Mouse (Mus musculus): Measurements from ENCODE around the gene AC141477.1.

The AC141477.1 gene

GRCm38 (mm10) chr10:76392596-76392995 is 47.6 kb downstream of the AC141477.1 start:
- no peak for DNase-seq

- DNase-seq = peak; percentile 56
Measured at GRCm38 (mm10) chr10:76391786-76392185, 48.5 kb downstream of the AC141477.1 start.

- no peak for DNase-seq
Measured at GRCm38 (mm10) chr10:76391166-76391565, 49.1 kb downstream of the AC141477.1 start.

Data from cerebellum, adult 11 months (tissue).